Mouse (Mus musculus): Measurements from ENCODE around the gene Ccp110. TPM values are rescaled to one million over a fixed set of nuclear protein-coding genes. Genes with fewer than 3 reads are reported as not detected.

Gene Ccp110
- polyA plus RNA-seq, 1 experiment from 2014 or later, result 8.5 TPM

DNA sequence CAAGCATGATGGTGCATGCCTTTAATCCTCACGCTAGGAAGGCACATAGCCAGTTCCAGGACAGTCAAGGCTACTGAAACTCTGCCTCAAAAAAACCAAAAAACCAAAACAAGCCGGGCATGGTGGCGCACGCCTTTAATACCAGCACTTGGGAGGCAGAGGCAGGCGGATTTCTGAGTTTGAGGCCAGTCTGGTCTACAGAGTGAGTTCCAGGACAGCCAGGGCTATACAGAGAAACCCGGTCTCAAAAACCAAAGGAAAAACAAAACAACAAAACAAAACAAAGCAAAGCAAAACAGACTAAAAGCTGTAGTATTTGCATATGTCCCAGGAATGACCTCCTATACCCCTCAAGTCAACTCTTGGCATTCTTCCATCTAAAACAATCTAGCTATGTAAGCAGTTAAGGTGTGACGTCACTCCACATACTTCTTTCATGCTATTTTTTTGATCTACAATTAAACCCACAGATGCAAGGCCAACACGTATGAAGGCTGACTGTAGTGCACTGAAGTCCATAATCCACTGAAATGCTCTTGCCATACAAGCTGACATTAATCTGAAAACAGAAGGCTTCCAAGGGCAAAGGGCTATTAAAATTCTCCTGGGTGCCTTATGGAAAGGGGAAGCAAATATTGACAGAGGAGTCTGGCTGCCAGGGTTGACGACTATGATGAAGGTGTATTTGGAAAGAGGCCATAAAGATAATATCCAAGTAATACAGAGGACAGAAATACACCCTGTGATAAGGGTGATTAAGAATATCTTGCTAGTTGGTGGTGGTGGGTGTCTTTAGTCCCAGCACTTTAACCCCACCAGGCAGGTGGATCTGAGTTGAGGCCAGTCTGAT, 8.1 kb upstream of the Ccp110 start:
- Histone ChIP-seq H3K9me3 (replicated peaks) (no peaks in the 10 kb centered on the region), H3K4me1 (replicated peaks) (peaks cover 46% of the 10 kb centered on the region), H3K27me3 (no peaks in the 10 kb centered on the region), H3K27ac (peak overlapping the region; percentile 91), H3K9ac (peak overlapping the region; percentile 90), H3K4me3 (replicated peaks) (peak overlapping the region; percentile 83), H3K4me2 (peak overlapping the region; percentile 89), H3K36me3 (peaks cover 11% of the 10 kb centered on the region)
- 67% methylated on average over 9 of the region's 9 CpGs for WGBS (ENCODE audit: insufficient replicate concordance)
- ATAC-seq (ENCODE audit: low read depth) (peak; percentile 14), DNase-seq (no peak)

DNA sequence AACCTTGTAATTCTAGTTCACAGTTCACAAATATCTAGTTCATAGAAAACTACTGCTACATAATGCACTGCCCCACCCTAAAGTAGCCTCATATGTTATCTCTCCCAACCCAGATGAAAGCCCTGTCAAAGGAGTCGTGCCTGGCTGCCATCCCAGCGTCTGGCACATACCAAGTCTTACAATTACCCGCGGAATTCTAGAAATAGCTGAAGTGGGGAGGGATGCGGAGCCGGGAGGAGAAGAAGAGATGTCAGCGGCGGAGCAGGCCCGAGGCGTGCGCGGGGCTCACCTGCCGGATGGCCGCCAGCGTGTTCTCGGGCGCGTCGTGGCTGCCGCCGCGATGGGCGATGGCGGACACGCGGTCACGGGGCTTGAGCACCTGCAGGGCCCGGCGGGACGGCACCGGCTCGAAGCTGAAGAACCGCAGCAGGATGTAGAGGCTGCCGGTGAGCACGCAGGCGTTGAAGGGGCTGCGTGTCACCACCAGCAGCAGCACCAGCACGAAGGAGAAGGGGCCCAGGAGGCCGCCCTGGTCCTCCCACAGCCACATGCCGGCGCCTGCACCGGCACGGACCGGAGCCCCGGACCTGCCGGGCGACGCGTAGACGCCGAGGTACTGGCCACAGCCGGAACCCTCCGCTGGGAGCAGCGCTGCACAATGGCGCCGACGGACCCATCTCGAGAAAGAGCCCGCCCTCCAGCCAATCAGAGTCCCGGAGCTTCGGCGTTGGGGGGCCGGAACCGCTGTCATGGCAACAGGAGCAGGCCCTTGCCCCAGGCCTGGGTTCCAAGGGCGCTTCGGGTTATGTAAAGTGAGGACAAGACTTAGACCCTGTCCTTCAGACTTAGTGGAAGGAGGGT, 7.0 kb upstream of the Ccp110 start, which contains the start of gene Gde1:
Gene Gde1, minus strand, starts transcription at position 678 of the 861 bp plus-strand sequence.
- under 1% methylated on average over 66 of the region's 66 CpGs for WGBS (ENCODE audit: insufficient replicate concordance)
- H3K9me3 ChIP-seq (replicated peaks), result no peaks in the 10 kb centered on the region
- H3K27ac ChIP-seq, result peak within 1 kb of the TSS; percentile 91
- peak within 1 kb of the TSS; percentile 89 for H3K4me2 ChIP-seq
- peaks cover 38% of the 10 kb centered on the region for H3K4me1 ChIP-seq (replicated peaks)
- peak within 1 kb of the TSS; percentile 83 for H3K4me3 ChIP-seq (replicated peaks)
- DNase-seq (peak; percentile 85), ATAC-seq (ENCODE audit: low read depth) (peak; percentile 88)
- peak within 1 kb of the TSS; percentile 90 for H3K9ac ChIP-seq
- no peaks in the 10 kb centered on the region for H3K27me3 ChIP-seq
- H3K36me3 ChIP-seq, result peaks cover 11% of the 10 kb centered on the region

DNA sequence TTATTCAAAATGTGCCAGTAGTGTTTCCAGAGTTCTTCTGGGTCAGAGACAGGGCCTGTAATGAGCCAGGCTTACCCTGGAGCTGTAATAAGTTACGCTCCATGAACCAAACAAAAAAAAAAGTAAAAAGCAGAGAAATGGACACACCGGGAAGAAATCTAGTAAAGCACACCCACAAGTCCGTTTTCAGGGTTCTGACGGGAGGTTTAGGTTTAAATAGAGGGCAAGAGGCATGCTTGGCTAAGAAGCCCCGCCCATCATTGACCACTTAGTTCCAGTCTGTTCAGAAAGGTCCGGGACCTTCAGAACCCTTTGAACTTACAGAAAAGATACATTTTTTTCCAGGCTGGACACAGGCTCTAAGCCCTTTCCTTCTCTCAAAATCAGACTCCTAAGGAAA, 6.3 kb upstream of the Ccp110 start:
- H3K27ac ChIP-seq, result peak overlapping the region; percentile 32; the same call in 1 of the 2 replicates
- peaks cover 7% of the 10 kb centered on the region for H3K36me3 ChIP-seq
- H3K4me2 ChIP-seq, result peak overlapping the region; percentile 89
- peaks cover 38% of the 10 kb centered on the region for H3K4me1 ChIP-seq (replicated peaks)
- DNase-seq (no peak), ATAC-seq (ENCODE audit: low read depth) (no peak)
- no peaks in the 10 kb centered on the region for H3K9me3 ChIP-seq (replicated peaks)
- peak overlapping the region; percentile 83 for H3K4me3 ChIP-seq (replicated peaks)
- WGBS (ENCODE audit: insufficient replicate concordance), result 47% methylated on average over 6 of the region's 6 CpGs
- H3K27me3 ChIP-seq, result no peaks in the 10 kb centered on the region
- H3K9ac ChIP-seq, result peak overlapping the region; percentile 90; the same call in 1 of the 2 replicates

DNA sequence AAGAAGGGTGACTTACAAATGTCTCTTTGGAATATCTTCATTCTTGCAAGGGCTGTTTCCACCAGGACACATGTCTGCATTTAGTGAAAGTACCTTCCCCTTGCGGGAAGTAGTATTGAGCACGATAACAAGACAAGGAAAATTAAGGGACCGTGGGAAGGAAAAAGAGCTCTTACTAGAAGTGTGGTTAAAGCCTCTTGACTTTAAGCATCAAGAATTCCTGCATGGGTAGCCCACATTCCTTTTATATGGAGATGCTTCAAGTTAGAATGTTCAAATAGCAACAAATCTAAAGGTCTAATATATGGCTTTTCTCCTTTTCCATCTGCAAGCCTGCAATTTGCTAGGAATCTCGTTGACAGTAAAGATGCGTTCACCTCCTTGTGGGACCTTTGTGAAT, 5.9 kb upstream of the Ccp110 start:
- ATAC-seq (ENCODE audit: low read depth) (no peak), DNase-seq (no peak)
- no peaks in the 10 kb centered on the region for H3K9me3 ChIP-seq (replicated peaks)
- H3K4me1 ChIP-seq (replicated peaks), result peaks cover 38% of the 10 kb centered on the region
- H3K9ac ChIP-seq, result no peak overlapping the region
- H3K27me3 ChIP-seq, result no peaks in the 10 kb centered on the region
- H3K4me3 ChIP-seq (replicated peaks), result no peak overlapping the region
- H3K36me3 ChIP-seq, result peaks cover 6% of the 10 kb centered on the region
- H3K27ac ChIP-seq, result no peak overlapping the region
- WGBS (ENCODE audit: insufficient replicate concordance), result 87% methylated on average over 5 of the region's 5 CpGs
- no peak overlapping the region for H3K4me2 ChIP-seq

DNA sequence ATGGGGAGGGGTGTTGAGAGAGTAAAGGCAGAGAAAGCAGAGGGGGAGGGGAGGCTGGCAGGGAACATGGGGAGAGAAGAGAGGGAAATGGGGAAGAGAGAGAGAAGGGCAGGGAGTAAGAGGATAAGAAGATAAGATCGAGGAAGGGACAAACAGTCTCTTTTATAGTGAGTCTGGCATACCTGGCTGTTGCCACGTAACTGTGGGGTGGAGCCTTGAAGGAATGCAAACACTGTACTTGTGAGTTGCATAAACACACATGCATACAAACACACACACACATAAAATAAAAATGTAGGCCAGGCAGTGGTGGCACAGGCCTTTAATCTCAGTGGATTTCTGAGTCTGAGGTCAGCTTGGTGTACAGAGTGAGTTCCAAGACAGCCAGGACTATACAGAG, 5.1 kb upstream of the Ccp110 start:
- no peak overlapping the region for H3K4me2 ChIP-seq
- no peak overlapping the region for H3K27ac ChIP-seq
- ATAC-seq (ENCODE audit: low read depth) (no peak), DNase-seq (no peak)
- WGBS (ENCODE audit: insufficient replicate concordance), result 34% methylated on average over 2 of the region's 2 CpGs
- no peak overlapping the region for H3K4me3 ChIP-seq (replicated peaks)
- H3K9ac ChIP-seq, result no peak overlapping the region
- no peaks in the 10 kb centered on the region for H3K9me3 ChIP-seq (replicated peaks)
- H3K36me3 ChIP-seq, result no peaks in the 10 kb centered on the region; the same call in 1 of the 2 replicates
- no peaks in the 10 kb centered on the region for H3K27me3 ChIP-seq
- H3K4me1 ChIP-seq (replicated peaks), result peaks cover 41% of the 10 kb centered on the region

DNA sequence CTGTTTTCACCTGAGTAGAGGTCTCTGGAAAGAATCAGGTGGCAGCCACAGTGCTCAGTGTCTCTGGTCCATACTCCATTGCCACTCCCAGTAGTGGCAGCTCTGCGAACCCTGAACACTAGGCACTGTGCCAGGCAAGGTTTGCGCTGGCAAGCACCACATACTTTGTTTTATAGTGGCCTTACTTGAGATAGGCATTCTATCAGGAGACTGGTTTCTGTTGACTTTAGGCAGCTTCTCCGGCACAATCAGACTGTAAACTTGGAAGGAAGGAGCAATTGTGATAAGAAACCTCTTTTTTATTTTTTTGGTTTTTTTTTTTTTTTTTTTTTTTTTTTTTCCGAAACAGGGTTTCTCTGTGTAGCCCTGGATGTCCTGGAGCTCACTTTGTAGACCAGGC, 4.3 kb upstream of the Ccp110 start:
- H3K4me3 ChIP-seq (replicated peaks), result no peak overlapping the region
- H3K4me1 ChIP-seq (replicated peaks), result peaks cover 43% of the 10 kb centered on the region
- no peaks in the 10 kb centered on the region; the same call in 1 of the 2 replicates for H3K36me3 ChIP-seq
- H3K27me3 ChIP-seq, result no peaks in the 10 kb centered on the region
- no peaks in the 10 kb centered on the region for H3K9me3 ChIP-seq (replicated peaks)
- H3K4me2 ChIP-seq, result no peak overlapping the region
- 67% methylated on average over 4 of the region's 4 CpGs for WGBS (ENCODE audit: insufficient replicate concordance)
- DNase-seq (no peak), ATAC-seq (ENCODE audit: low read depth) (no peak)
- no peak overlapping the region for H3K9ac ChIP-seq
- no peak overlapping the region for H3K27ac ChIP-seq

DNA sequence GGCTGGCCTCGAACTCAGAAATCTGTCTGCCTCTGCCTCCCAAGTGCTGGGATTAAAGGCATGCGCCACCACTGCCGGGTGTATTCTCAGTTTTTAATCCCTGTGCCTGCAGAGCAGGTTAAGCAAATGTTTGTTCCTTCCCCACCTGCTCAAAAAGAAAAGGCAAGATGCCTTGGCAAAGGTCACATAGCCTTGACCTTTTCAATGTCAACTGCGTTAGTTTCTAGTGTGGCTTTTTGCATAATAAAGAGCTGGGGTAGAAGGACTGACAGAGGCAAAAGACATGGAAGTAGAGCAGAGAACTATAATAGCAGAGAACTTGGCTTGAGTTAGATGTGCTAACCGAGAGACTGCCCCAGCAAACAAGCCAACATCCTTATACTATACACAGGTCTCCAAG, 1.6 kb upstream of the Ccp110 start:
- Histone ChIP-seq H3K27ac (no peak overlapping the region), H3K27me3 (no peaks in the 10 kb centered on the region), H3K9ac (no peak overlapping the region), H3K4me2 (no peak overlapping the region), H3K36me3 (peaks cover 11% of the 10 kb centered on the region), H3K9me3 (replicated peaks) (no peaks in the 10 kb centered on the region), H3K4me1 (replicated peaks) (peaks cover 35% of the 10 kb centered on the region), H3K4me3 (replicated peaks) (no peak overlapping the region)
- WGBS (ENCODE audit: insufficient replicate concordance), result 65% methylated on average over 5 of the region's 5 CpGs
- ATAC-seq (ENCODE audit: low read depth) (no peak), DNase-seq (no peak)

DNA sequence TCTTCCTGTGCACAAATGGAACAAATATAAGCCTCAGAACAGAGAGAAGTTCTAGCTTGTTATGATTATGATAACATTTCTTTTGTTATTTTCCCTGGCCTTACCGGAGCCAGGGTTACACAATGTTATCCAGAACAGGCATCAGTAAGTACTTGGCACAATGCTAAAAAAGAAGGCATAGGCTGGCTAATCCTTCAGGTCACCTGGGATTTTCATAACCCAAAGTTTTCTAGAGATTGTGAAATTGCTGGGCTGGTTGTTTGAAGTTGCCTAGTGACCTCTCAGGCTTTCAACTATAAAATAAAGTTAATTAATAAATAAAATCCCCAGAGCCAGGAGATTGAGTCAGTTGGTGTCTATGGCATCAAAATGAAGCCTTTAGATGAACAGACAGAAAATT, 2.5 kb downstream of the Ccp110 start:
- no peak for ATAC-seq (ENCODE audit: low read depth)

DNA sequence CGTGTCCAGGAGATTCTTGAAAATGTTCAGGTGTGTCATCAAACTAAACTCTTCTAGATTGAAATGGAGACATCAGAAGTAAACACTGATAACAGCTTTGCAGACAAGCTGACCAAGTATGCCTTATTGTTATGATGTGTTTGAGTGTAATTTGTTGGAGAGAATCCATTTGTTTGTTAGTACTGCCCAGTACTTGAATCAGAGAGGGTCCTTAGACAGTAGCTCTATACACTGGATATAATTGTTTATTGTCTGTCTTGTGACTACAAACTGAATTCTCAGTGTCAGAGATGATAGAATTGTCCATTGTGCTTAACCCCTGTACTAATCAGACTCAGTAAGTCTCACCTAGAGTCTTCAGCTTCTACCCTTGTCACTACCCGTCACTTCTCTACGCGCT, 5.7 kb downstream of the Ccp110 start:
- ATAC-seq (ENCODE audit: low read depth) (no peak), DNase-seq (no peak)
- peaks cover 53% of the 10 kb centered on the region for H3K36me3 ChIP-seq
- no peak overlapping the region for H3K9ac ChIP-seq
- H3K4me2 ChIP-seq, result no peak overlapping the region
- peaks cover 12% of the 10 kb centered on the region for H3K4me1 ChIP-seq (replicated peaks)
- H3K4me3 ChIP-seq (replicated peaks), result no peak overlapping the region
- H3K27me3 ChIP-seq, result no peaks in the 10 kb centered on the region
- no peak overlapping the region for H3K27ac ChIP-seq
- WGBS (ENCODE audit: insufficient replicate concordance), result 87% methylated on average over 4 of the region's 4 CpGs
- no peaks in the 10 kb centered on the region for H3K9me3 ChIP-seq (replicated peaks)

More for the DNA sequence above, 2.5 kb downstream of the Ccp110 start:
- no peak overlapping the region for H3K4me3 ChIP-seq (replicated peaks)
- WGBS (ENCODE audit: insufficient replicate concordance), result 93% methylated on average over 1 of the region's 1 CpGs
- no peak overlapping the region for H3K9ac ChIP-seq
- no peaks in the 10 kb centered on the region for H3K27me3 ChIP-seq
- no peak overlapping the region for H3K4me2 ChIP-seq
- no peaks in the 10 kb centered on the region for H3K9me3 ChIP-seq (replicated peaks)
- H3K36me3 ChIP-seq, result peaks cover 29% of the 10 kb centered on the region
- peaks cover 19% of the 10 kb centered on the region for H3K4me1 ChIP-seq (replicated peaks)
- no peak for DNase-seq
- H3K27ac ChIP-seq, result no peak overlapping the region

DNA sequence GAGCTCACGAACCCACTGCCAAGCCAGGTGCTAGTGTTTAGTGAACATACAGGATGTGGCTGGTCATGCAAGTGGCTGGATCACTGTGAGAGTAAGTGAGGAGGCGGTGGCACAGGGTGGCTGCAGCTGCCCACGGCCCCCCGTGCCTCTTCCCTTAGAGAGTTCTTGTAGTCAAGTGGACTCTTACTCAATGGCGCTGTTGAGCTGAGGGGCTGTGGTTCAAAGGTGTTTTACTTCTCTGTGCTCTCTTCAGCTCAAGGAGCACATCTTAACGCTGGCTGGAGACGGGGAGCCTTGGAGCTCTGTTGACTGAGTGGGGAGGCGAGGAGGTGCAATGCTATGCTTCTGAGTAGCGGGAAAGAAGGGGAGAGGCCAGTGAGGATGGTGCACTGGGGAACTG, 11.6 kb downstream of the Ccp110 start:
- no peak overlapping the region for H3K4me3 ChIP-seq (replicated peaks)
- peaks cover 81% of the 10 kb centered on the region for H3K36me3 ChIP-seq
- no peak overlapping the region for H3K27ac ChIP-seq
- H3K4me1 ChIP-seq (replicated peaks), result no peaks in the 10 kb centered on the region
- 90% methylated on average over 9 of the region's 9 CpGs for WGBS (ENCODE audit: insufficient replicate concordance)
- H3K27me3 ChIP-seq, result no peaks in the 10 kb centered on the region
- no peak for DNase-seq
- H3K9ac ChIP-seq, result no peak overlapping the region
- ATAC-seq (ENCODE audit: low read depth), result no peak
- no peaks in the 10 kb centered on the region for H3K9me3 ChIP-seq (replicated peaks)
- H3K4me2 ChIP-seq, result no peak overlapping the region

DNA sequence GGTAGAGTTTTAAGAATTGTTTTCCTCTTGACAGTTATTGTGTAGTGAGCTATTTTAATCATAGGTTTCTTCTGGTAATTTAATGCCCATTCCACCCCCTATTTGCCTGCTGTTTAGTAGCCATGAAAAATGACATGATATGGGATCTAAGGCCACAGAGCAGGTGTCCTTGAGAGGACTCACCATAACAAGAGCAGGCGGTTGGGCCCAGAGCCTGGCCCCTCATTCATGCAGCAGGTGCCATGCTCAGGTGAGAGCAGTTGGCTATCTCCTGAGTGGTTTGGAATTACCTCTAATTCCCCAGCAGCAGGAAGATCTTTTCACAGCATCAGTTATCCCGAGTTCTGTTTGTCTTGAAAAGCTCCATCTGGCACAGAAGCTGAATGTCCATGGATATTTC, 13.1 kb downstream of the Ccp110 start:
- ATAC-seq (ENCODE audit: low read depth), result no peak
- Histone ChIP-seq H3K9ac (no peak overlapping the region), H3K9me3 (replicated peaks) (no peaks in the 10 kb centered on the region), H3K4me2 (no peak overlapping the region), H3K4me3 (replicated peaks) (no peak overlapping the region), H3K27ac (no peak overlapping the region), H3K4me1 (replicated peaks) (no peaks in the 10 kb centered on the region), H3K27me3 (no peaks in the 10 kb centered on the region), H3K36me3 (peaks cover 86% of the 10 kb centered on the region)
- no peak for DNase-seq
- 79% methylated on average over 2 of the region's 2 CpGs for WGBS (ENCODE audit: insufficient replicate concordance)
